ENCODE assay signal across 13 mouse cellular contexts in the genomic region with DNA sequence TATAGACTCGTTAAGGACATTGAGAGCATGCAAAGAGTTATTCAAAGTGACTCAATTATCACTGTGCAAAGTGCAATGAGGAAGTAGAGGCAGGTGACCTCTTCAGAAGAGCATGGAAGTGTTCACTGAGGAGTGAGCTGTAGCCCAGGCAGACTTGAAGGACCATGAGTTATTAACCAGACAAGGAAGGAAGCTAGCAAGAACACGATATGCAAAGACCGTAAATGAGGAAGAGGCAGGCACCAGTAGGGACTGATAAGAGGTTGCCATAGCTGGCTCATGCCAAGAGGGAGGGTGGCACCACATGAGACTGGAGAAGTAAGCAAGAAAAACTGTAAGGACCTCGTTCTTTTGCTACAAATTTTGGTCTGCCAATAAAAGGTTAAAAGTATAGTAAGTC. TPM values are rescaled to one million over a fixed set of nuclear protein-coding genes. Genes with fewer than 3 reads are reported as not detected.
DNase-seq lines count a peak whose midpoint lies in the region; TF ChIP-seq lines count a peak whose summit lies in the region.
"Had no signal": no experiment of that assay in that cellular context is flagged by ENCODE, and none has a peak within 500 bp of the region (broad histone marks: within the 10 kb centered on the region; RNA-seq: fewer than 3 reads in every experiment).

No protein-coding gene starts in this region.

- intact Hi-C loops in left cerebral cortex, postnatal 36 days (cut with DNase I), result no loop called here

- no peak for TF ChIP-seq POLR2A in bone marrow macrophage, adult 2 months (IDR thresholded peaks at IDR 0.05; ENCODE audit: borderline replicate concordance, low read depth, low read length)

- peak overlapping the region; percentile 80 for H3K27ac ChIP-seq in bone marrow macrophage, adult 2 months (ENCODE audit: insufficient read depth, low read depth, low read length)
- H3K27ac ChIP-seq: embryonic facial prominence, embryonic 12.5 days; heart, embryonic 10.5 days; hindbrain, embryonic 15.5 days had no signal

- peaks cover 44% of the 10 kb centered on the region for H3K4me1 ChIP-seq in bone marrow macrophage, adult 2 months (ENCODE audit: control insufficient read depth, insufficient read depth, low read length)

- no peak overlapping the region for H3K4me3 ChIP-seq in bone marrow macrophage, adult 2 months (ENCODE audit: insufficient read depth, low read length)
- H3K4me3 ChIP-seq: embryonic facial prominence, embryonic 12.5 days; heart, embryonic 10.5 days; hindbrain, embryonic 15.5 days had no signal

- TF ChIP-seq CTCF in bone marrow macrophage, adult 2 months (IDR thresholded peaks at IDR 0.05; ENCODE audit: low read depth, low read length), result no peak

- 17% methylated on average over 4 of the region's 4 CpGs for WGBS in large intestine, adult 2 months

- DNase-seq in large intestine, adult 2 months (ENCODE audit: low read depth, low spot score), result peak; percentile 92
- DNase-seq in lung, postnatal 4 days, result peak; percentile 50 to 65
- DNase-seq in spleen, postnatal 4 days (ENCODE audit: low spot score in 2 of 2), result peak; percentile 49 to 64
- DNase-seq in kidney, adult 18-20 months, result no peak
- no peak for DNase-seq in left cerebral cortex, postnatal 36 days (ENCODE audit: low spot score in 2 of 2)
- no peak for DNase-seq in thymus, postnatal 0 days (ENCODE audit: low spot score)
- DNase-seq: cerebellum, adult 8-10 months; forebrain, postnatal 0 days; thymus, adult 18-20 months had no signal

RNA-seq across cellular contexts. Expression of gene Ythdf2, which starts 2.7 kb away (rescaled TPM):
- 50.3 and 51.4 TPM in 2 replicates for polyA plus RNA-seq in bone marrow macrophage, adult 2 months (2012; ENCODE audit: insufficient read depth, insufficient read length, missing spikeins)
- 17.8 and 21.1 TPM in 2 replicates for polyA plus RNA-seq in large intestine, adult 2 months (2012; rRNA removed)
- total RNA-seq in left cerebral cortex, postnatal 36 days (2021), result 10 to 100 TPM; 37.6 to 47.1 TPM
- 126 TPM in 2 replicates for polyA plus RNA-seq in thymus, postnatal 0 days (2015; fragmentation: Nextera tagmentation; extraction: Ambion mirVana)

RNA-seq across cellular contexts. Expression of gene Gmeb1, which starts 46.6 kb away (rescaled TPM):
- polyA plus RNA-seq in bone marrow macrophage, adult 2 months (2012; ENCODE audit: insufficient read depth, insufficient read length, missing spikeins), result 16.7 and 16.8 TPM in 2 replicates
- 11.7 and 15.8 TPM in 2 replicates for polyA plus RNA-seq in large intestine, adult 2 months (2012; rRNA removed)
- total RNA-seq in left cerebral cortex, postnatal 36 days (2021), result 10 to 100 TPM; 20.7 to 25.2 TPM
- 32.8 and 43.6 TPM in 2 replicates for polyA plus RNA-seq in thymus, postnatal 0 days (2015; fragmentation: Nextera tagmentation; extraction: Ambion mirVana)

RNA-seq across cellular contexts. Expression of gene Taf12, which starts 59.3 kb away (rescaled TPM):
- 33.6 and 38.5 TPM in 2 replicates for polyA plus RNA-seq in bone marrow macrophage, adult 2 months (2012; ENCODE audit: insufficient read depth, insufficient read length, missing spikeins)
- 12.7 and 13.5 TPM in 2 replicates for polyA plus RNA-seq in large intestine, adult 2 months (2012; rRNA removed)
- 10 to 100 TPM; 19.0 to 25.2 TPM for total RNA-seq in left cerebral cortex, postnatal 36 days (2021)
- polyA plus RNA-seq in thymus, postnatal 0 days (2015; fragmentation: Nextera tagmentation; extraction: Ambion mirVana), result 83.0 and 92.5 TPM in 2 replicates

Comparison
In these comparisons a context has a peak if more than half of its experiments do, and no peak if none do; other contexts are left out.
1. DNase-seq: peak in large intestine, adult 2 months (single experiment), lung, postnatal 4 days (2 of 2) and spleen, postnatal 4 days (2 of 2); none in kidney, adult 18-20 months (single experiment), left cerebral cortex, postnatal 36 days (0 of 2) and thymus, postnatal 0 days (single experiment).